Mouse (Mus musculus) CD4-positive naive resting alpha-beta T cell, adult 57 days (primary cell): ENCODE measurements around the gene Ccl4. TPM values are rescaled to one million over a fixed set of nuclear protein-coding genes. Genes with fewer than 3 reads are reported as not detected.

Source experiments
- total RNA-seq: library from RNA; stranded (reverse); gene quantifications from one replicate; pipeline ENCODE4 v1.2.4, GENCODE M21; 2023

Ccl4 gene
- total RNA-seq, result 9.0 TPM

DNA sequence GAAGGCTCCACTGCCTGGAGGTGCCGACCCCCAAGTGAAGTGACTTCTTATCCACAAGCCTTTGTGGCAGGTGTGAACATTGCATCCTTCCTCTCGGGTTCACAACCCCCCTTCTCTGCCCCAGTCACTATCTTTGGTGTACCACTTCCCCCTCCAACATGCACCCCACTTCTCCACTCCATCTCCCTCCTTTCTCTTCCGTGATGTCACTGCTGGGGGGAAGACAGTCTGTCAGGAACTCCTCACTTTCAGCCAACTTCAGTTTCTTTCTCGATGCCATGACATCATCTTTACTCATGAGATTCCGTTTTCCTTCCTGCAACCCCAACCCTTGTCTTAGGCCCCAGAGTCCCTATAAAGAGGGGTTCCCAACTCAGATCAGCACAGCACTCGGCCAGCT is at the start of gene Ccl4:
Gene Ccl4, plus strand, starts transcription at position 381 of the 400 bp plus-strand sequence.

DNA sequence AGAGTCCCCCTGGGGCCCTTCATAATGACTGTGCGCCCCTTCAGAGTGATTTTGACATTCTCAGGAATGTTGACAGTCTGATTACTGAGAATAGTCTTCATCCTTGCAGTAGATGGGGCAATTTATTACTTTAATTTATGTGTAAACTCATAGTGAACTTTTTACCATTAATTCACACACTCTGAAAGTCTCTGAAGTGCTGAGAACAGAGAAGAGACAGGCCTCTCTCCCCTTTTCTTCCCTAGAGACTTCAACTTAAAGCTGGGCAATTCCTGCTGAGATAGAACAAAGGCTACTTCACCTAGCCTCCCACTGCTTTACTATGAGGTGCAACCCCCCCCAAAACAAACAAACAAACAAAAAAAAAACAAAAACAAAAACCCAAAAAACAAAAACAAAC is 16.9 kb upstream of the Ccl4 start, which contains the start of gene Rpl9-ps1:
Gene Rpl9-ps1, minus strand, starts transcription at position 101 of the 400 bp plus-strand sequence.

DNA sequence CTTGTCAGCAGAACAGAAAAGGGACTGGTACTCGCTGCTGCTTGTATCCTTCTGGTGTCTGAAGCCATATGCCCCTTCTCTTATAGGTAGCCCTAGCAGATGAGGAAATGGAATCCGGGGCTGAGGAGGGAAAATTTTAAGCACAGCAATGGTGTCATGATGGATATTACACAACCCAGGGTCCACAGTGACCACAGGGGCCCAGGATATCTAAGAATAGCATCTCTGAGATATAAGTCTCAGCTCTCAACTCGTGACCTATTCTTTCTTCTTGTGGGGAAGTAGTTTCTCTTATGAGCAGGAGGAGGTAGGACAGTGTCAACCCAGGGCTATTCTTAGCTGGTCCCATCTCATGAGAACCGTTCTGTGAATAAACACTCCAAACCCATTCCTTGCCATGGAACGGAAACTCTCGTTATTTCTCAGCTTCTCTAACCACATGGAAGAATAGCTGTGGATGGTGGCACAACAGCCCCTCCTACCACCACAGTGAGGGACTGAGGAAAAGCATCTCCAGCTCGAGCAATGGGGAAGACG is 13.0 kb upstream of the Ccl4 start, which contains the start of gene Ccl3:
Gene Ccl3, minus strand, starts transcription at position 51 of the 537 bp plus-strand sequence.

DNA sequence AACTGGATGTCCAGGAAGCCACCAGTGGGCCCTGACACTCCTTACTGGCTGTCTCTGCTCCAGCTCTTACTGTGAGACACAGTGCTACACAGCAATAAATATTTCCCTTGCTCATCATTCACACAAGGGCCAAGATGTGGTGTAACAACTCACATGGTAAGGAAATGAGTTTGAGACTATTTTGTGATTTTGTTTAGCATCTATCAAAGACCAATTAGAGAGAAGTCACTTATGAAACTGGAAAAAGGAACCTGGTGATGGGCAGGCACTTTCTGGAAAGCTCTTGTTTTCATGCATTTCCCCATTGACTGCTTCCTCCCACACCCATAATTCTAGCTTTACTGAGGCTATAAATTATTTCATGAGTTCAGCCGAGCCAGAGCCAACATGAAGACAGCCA is 41.3 kb downstream of the Ccl4 start, which contains the start of gene Wfdc17:
Gene Wfdc17, plus strand, starts transcription at position 287 of the 400 bp plus-strand sequence.

DNA sequence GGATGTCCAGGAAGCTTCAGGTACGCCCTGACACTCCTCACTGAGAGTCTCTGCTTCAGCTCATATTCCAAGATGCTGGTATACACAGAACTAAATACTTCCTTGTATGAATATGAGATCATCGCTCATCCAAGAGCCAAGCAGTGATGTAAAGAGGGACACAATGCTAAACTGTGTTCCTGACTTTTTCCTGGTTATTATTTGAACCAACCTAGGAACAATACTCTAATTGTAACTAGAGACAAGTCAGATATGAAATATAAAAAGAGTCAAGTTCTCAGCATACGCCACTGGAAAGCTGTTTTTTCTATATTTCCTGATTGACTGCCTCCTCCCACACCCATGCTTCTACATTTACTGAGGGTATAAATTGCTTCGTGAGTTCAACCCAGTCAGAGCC is 46.3 kb downstream of the Ccl4 start, which contains the start of gene Wfdc18:
Gene Wfdc18, plus strand, starts transcription at position 301 of the 400 bp plus-strand sequence.

Other genes with a start within 250 kb of the Ccl4 start
- not detected for gene Gas2l2, start 233.1 kb upstream of the Ccl4 start, total RNA-seq
- 1.1 TPM for gene 1700020L24Rik, start 224.9 kb upstream of the Ccl4 start, total RNA-seq
- gene Mmp28, start 199.5 kb upstream of the Ccl4 start, total RNA-seq, result not detected
- 139 TPM for gene Taf15, start 189.5 kb upstream of the Ccl4 start, total RNA-seq
- 0.62 TPM for gene Heatr9, start 140.4 kb upstream of the Ccl4 start, total RNA-seq
- gene Ccl5, start 132.1 kb upstream of the Ccl4 start, total RNA-seq, result 55.9 TPM
- gene Ccl9, start 83.9 kb upstream of the Ccl4 start, total RNA-seq, result not detected
- gene Ccl6, start 69.5 kb upstream of the Ccl4 start, total RNA-seq, result 7.0 TPM
- gene Rpl9-ps1, start 17.0 kb upstream of the Ccl4 start, total RNA-seq, result not detected
- 6.0 TPM for gene Ccl3, start 13.2 kb upstream of the Ccl4 start, total RNA-seq
- not detected for gene Wfdc17, start 41.4 kb downstream of the Ccl4 start, total RNA-seq
- not detected for gene Wfdc18, start 46.4 kb downstream of the Ccl4 start, total RNA-seq
- not detected for gene Wfdc21, start 84.4 kb downstream of the Ccl4 start, total RNA-seq
- gene Heatr6, start 91.1 kb downstream of the Ccl4 start, total RNA-seq, result 29.7 TPM
- gene Hnf1b, start 187.5 kb downstream of the Ccl4 start, total RNA-seq, result not detected